Comparison of ENCODE assay signal across 8 mouse cellular contexts in genomic region chr9:83447176-83447575, GRCm38 (mm10). TPM values are rescaled to one million over a fixed set of nuclear protein-coding genes. Genes with fewer than 3 reads are reported as not detected.
A peak's percentile ranks its signal among the peaks of the same experiment; 100 is the strongest.
DNase-seq lines count a peak whose midpoint lies in the region; ATAC-seq lines count a peak whose summit lies in the region.

No protein-coding gene starts in this region.

- peak; percentile 3 to 31 for DNase-seq in heart, adult 18-20 months
- no peak for DNase-seq in heart, adult 8-10 months (ENCODE audit: low spot score)
- peak; percentile 7 for DNase-seq in MN1 (ENCODE audit: low spot score)
- no peak for DNase-seq in urinary bladder, postnatal 14 days (ENCODE audit: low spot score)
- DNase-seq in frontal cortex, postnatal 36 days (ENCODE audit: low spot score in 2 of 2), result no peak
- no peak for DNase-seq in c-Kit-positive CD71-positive TER-119-positive erythroid progenitor cells, embryonic 14.5 days (ENCODE audit: low spot score)

- peak; percentile 19 to 39; a peak in 2 of 4 replicates for ATAC-seq in hematopoietic stem cell, adult 5-6 weeks (replicated peaks in 1 of 2; ENCODE audit: insufficient read depth in 1 of 2, low FRiP score in 2 of 2, low TSS enrichment in 1 of 2, low read depth in 1 of 2, poor library complexity in 2 of 2, severe bottlenecking in 2 of 2)
- peak; percentile 27 for ATAC-seq in megakaryocyte progenitor cell, adult 5-6 weeks (replicated peaks; ENCODE audit: poor library complexity)

RNA-seq across cellular contexts. Expression of gene Lca5, which starts 6.2 kb away (rescaled TPM):
- total RNA-seq in heart, adult 18-20 months (2021), result 1 to 10 TPM; 2.0 to 2.7 TPM
- 1 to 10 TPM; 2.0 to 3.3 (median 2.6) TPM for total RNA-seq in heart, adult 8-10 months (2022)
- 1.9 and 8.8 TPM in 2 replicates for total RNA-seq in hematopoietic stem cell, adult 5-6 weeks (2017)
- total RNA-seq in megakaryocyte progenitor cell, adult 5-6 weeks (2015), result 0.90 and 4.4 TPM in 2 replicates
- total RNA-seq in megakaryocyte progenitor cell, adult 5-6 weeks (2017), result 0.87 and 2.8 TPM in 2 replicates

Comparison
In these comparisons a context has a peak if more than half of its experiments do, and no peak if none do; other contexts are left out.
1. DNase-seq: peak in heart, adult 18-20 months (2 of 2) and MN1 (single experiment); none in heart, adult 8-10 months (single experiment), urinary bladder, postnatal 14 days (single experiment), frontal cortex, postnatal 36 days (0 of 2) and c-Kit-positive CD71-positive TER-119-positive erythroid progenitor cells, embryonic 14.5 days (single experiment).